Mouse (Mus musculus): ENCODE data around the gene Ddx58. TPM values are rescaled to one million over a fixed set of nuclear protein-coding genes. Genes with fewer than 3 reads are reported as not detected.

Gene Ddx58
- total RNA-seq, 4 experiments from 2014 or later, result 1.5 to 2.0 (median 1.9) TPM

DNA sequence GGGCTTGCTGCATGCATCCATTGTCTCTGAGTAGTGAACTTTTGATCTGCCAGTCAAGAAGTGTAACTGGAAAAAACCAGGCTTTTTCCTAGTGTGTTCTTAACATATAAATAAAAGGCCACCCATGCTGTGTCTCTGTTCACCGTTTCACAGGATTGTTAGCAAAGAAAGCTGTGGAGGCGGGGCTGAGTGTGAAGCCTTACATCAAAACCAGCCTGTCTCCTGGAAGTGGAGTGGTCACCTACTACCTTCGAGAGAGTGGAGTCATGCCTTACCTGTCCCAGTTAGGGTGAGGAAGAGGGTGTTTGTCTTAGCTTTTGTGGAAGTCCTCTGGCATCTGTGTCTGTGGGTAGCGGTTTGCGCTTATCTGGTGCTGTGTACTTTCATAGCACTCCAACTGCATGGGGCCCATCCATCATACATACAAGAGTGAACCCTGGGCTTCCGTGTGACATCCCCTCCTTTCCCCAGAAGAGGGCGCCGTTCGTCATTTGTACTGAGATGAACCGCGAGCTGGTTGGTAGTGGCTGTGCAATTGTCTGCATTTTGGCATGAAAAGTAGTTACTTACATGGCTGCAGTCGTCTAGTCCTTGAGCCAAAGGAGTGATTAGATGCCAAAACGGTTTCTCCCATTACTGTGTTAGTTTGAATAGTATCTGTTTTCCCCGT is 56.8 kb downstream of the Ddx58 start:
- DNase-seq (ENCODE audit: low spot score in 2 of 2), result no peak

DNA sequence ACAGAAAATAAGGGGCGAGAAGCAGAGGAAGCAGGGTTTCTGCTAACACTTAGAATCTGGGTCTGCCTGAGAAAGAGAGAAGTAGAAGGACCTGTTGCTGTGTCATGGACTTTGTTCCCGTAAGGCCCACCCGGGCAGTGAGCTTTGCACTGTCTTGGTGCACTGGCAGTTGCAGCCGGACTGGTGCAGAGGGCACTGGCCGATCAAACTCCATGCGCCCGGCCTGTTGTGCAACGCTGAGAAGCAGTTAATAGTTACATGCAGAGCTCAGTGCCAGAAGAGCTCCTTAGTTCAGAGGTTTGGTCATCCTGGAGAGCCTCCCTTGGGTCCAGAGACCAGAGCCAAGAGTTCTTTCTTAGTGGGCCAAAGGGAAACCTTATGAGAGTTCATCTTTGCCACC is 57.9 kb downstream of the Ddx58 start:
- DNase-seq (ENCODE audit: low spot score in 2 of 2), result no peak

DNA sequence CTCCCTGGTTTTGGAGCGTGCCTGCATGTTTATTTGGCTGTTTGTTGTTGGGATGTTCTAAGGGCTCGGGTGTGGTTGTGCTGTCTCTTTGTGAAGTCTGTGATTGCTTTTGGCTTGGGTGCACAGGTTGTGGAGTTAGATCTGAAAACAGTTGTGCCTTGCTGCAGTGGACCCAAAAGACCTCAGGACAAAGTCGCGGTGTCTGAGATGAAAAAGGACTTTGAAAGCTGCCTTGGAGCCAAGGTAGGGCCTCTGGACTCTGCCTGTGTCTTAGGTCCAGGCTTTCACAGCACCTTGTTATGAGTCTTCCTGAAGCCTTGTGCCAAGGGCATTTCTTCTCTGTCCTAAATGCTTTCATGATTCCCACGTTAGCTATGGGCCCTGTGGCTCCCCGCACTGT is 59.6 kb downstream of the Ddx58 start:
- DNase-seq (ENCODE audit: low spot score in 2 of 2), result no peak

DNA sequence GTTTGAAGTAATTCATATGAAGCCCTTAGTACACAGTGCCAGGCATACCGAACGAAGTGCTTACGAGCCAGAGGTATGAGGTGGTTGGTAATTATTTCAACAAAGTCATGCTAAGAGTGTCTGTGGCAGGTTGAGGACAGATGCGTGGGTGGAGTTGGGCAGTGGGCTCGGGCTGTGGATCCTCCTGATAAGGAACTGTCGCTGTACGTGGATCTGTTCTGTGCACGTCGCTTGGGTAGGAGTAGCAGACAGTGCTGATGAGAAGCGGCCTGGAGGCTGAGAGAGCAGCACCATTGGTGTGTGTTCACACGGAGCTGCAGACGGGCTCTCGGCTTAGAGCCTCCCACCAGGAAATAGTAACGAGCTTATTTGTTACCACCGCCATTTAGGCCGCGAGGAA is 61.0 kb downstream of the Ddx58 start:
- no peak for DNase-seq (ENCODE audit: low spot score in 2 of 2)

DNA sequence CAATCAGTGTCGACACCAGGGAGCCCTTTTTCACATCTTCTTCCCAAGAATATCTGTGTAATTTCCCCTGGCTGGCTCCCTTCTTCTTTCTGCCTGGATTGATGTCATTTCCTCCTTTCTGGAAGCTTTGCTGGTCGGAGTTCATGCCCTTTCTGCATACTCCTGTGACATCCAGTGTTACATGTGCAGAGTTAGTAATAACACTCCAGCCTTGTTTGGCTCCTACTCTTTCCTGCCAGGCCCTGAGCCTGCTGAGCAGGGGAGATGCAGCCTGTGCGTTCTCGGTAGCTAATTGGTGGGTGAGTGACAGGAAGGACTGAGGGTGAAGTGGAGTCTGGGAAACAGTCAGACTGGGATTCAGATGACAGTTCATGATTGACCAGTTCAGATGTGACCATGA is 65.3 kb downstream of the Ddx58 start:
- no peak for DNase-seq (ENCODE audit: low spot score in 2 of 2)

DNA sequence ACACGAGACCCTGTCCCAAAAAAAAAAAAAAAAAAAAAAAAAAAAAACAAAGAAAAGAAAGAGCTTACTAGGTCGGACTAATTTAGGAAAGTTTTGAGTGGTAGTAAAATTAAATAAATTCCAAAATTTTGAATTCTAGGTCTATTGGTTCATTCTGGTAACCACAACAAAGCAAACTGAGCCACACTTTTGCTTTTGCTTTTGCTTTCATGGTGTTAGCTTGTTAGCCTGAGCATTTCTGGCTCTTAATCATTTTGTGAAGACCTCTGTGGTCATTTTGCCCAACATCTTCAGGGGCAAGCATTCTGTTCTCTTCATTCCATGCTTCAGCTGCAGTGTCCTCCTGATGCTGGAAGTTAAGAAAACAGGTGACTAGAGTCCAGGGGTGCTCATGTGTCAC is 67.3 kb downstream of the Ddx58 start:
- no peak for DNase-seq (ENCODE audit: low spot score in 2 of 2)

DNA sequence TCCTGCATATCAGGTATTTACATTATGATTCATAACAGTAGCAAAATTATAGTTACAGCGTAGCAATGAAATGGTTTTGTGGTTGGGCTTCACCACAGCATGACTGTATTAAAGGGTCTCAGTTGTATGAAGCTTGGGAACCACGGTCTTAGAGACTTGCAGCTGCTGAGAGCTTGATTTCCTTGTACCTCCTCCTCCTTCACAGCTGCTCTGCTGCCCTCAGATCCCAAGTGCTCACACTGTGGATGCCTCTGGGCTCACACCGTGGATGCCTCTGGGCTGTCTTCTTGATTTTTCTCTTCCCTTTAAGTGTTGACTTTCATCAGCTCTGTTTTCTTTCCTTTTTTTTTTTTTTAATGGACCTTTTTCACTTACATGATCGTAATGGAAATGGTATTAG is 68.2 kb downstream of the Ddx58 start:
- DNase-seq (ENCODE audit: low spot score in 2 of 2), result no peak

DNA sequence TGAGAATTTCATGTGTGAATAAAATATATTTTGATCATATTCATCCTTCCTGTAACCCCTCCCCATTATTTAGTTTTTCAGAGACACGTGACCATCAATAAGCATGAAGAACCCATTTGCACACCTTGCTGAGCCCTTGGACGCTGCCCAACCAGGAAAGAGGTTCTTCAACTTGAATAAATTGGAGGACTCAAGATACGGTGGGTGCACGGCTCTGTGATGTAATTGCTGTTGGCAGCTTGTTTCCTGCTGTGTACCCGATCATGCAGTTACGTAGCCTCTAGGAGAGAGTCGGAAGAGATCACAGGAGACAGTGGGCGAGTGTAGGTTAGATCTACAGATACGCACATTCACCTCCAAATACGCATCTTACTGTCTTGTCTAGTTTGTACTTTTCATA is 76.0 kb downstream of the Ddx58 start:
- DNase-seq (ENCODE audit: low spot score in 2 of 2), result no peak

DNA sequence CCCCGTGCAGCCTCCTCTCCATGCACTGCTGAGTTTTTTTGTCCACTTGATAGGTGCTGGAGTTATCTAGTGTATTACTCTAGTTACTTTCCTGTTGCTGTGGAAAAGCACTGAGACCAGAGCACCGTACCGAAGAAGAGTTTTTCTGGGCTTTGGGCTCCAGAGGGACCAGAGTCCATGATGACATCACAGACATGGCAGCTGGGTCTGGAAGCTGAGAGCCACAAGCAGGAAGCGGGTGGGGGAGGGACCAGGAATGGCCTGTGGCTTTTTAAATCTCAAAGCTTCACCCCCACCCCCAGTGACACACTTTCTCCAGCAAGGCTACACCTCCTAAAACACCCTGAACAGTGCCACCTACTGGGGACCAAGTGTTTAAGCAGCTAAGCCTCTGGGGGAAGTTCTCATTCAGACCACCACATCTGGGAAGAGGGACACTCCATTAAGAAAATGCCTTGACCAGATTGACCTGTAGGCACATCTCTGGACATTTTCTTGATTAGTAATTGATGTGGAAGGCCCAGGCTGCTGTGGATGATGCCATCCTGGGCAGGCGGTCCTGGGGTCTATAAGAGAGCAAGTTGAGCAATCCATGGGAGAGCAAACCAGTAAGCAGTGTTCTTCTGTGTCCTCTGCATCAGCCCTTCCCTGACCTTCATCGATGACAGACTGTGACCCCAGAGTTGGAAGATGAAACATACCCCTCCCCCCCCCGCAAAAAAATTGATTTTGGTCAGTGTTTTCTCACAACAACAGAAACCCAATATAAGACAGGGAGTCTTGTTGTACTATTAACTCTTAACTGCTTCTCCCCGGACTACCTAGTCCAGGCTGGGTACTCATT is 78.8 kb downstream of the Ddx58 start:
- no peak for DNase-seq (ENCODE audit: low spot score in 2 of 2)

DNA sequence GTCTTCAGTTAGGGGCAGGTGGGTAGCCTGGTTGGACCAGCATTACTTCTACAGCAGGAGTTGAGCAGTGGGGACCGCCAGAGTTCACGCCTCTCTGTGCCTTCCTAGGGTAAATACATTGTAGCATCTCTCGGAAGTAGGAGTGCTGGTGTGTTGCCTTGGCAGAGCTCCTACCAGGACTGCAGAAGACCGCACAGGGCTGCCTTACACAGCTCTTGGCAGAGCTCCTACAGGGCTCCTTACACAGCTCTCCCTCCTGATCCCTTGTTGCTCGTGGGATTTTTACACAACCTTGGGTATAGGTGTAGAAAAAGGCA is 81.4 kb downstream of the Ddx58 start:
- DNase-seq (ENCODE audit: low spot score in 2 of 2), result no peak

DNA sequence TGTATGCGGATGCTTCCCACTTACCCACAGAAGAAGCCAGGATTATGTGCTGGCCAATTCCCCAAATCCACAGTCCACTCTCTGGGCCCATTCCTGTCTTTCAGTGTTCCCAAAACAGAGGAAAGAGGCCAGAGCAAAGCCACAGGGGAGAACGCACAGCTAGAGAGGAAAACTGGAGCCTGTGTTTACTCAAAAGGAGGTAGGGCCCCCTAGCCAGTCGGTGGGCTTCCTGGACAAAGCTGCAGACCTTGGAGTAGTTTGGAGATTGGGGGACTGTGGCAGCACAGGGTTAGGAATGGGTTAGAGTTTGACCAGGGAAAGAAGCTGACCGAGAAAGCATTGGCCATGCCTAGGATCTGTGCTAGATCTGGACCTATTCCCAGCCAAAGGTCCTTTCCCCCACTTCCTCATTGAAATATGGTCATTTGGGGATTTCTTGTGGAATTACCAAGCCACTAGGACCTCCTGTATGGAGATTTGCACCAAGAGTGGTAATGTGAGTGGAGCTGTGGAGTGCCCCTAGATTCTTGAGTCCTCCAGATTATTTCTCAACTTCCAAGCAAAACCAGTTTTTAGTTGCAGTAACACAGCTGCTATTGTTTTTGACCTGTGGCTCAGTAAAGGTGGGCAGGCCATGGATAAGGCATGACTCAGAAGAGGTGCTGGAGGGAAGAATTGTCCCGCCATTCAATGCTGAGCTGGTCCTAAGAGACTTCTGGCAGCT is 82.0 kb downstream of the Ddx58 start:
- no peak for DNase-seq (ENCODE audit: low spot score in 2 of 2)

DNA sequence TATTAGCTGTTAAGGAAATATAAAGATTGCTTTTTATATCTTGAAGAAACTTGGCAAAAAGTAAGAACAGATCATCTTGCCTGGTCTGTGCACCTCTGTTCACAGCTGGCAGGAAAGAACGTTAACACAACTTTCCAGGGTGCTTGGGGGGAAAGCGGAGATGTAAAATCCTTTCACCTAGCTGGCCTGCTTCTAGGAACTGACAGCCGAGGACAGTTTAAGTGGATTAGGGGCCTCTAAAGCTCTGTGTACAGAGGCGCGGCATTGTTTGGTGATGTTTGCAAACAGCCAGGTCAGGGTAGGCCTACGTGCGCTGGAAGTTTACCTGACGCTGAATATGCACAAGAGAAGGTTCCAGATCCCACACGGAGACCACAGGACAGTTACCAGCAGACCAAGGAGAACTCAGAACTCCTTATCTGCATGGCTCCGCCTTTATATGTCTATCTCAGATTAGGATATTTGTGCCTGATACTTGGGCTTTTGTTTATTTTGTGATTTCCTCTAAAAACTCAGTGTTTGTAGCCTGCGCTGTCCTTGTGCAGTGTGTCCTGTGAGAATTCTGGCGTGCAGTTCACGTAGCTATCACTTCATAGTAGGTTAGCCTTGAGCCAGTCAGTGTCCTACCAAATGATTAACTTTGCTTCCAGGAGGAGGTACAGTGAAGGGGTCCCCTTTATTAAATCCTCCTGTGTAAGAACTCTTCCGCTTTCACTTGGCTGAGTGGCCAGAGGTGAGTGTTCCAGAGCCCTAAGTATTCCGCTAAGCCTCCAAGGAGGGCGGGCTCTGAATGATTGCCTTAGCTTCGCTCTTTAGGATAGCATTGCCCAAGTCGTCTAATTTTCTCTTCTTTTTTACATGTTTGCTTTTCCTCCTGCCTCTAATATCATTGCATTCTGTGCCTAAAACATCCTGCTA is 82.8 kb downstream of the Ddx58 start:
- no peak for DNase-seq (ENCODE audit: low spot score in 2 of 2)

DNA sequence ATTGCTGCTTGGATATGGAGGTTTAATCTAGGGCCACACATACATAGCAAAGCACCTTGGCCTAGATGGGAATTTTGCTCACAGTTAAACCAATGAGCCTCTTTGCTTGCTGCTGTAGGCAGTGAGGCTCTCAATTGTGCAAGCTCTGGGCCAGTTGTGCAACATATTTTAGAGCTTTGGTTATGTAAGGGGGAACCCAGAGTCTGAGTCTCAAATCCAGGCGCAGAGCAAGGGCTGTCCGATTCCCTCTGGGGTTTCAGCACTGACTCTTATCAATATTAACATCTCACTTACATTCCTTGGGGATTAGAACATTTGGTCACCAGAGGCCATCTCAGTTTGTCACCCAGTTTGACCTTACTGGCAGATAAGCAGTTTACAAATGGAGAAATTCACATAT is 83.5 kb downstream of the Ddx58 start:
- DNase-seq (ENCODE audit: low spot score in 2 of 2), result no peak

DNA sequence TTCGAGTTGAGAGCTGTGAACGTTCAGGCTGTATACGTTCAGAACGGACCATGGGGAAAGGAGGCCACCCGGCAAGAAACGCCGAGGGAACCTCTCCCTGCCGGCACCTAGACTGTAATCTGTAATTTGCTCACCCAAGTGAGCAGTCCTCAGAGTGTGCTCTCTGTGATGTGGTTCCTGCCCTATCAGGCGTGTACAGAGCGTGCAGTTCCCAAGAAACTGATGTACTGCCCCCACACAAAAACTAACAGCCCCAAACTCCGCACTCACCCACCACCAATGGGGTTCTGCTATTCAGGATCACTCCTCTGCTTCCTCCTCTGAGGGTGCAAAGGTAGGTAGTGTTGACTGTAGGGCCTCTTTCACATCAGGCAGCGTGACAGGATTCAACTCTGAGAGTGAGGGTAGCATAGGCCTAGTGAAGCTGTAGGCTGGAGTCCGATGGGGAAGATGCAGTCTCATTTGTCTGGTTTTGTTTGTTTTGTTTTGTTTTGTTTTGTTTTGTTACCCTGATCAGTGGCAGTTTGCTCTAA is 84.1 kb downstream of the Ddx58 start:
- no peak for DNase-seq (ENCODE audit: low spot score in 2 of 2)

DNA sequence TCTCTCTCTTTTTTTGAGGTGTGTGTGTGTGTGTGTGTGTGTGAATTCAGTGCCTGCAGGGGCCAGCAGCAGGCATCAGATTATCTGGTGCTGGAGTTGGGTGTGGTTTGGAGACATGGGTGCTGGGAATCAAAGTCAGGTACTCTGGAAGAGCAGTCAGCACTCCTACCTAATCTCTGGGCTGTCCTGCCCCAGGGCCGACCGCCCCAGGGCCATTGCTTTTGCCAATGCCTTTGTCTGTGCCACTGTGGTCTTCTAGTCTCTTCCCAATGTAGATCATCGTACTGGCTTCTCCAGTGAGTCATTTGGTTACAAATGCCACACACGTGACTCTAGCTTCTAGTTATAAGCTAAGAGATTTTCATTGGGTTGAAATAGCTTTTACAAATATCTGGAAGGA is 84.9 kb downstream of the Ddx58 start:
- no peak for DNase-seq (ENCODE audit: low spot score in 2 of 2)

Other genes starting within 250 kb of the Ddx58 start
- 10 to 100 TPM; 14.0 to 15.2 (median 14.9) TPM for gene Aco1, start 96.7 kb downstream of the Ddx58 start, total RNA-seq (2022)
- 10 to 100 TPM; 47.2 to 76.3 (median 63.7) TPM for gene Smim27, start 29.8 kb upstream of the Ddx58 start, total RNA-seq (2022)
- 1 to 10 TPM; 6.8 to 9.2 (median 8.1) TPM for gene Topors, start 30.0 kb upstream of the Ddx58 start, total RNA-seq (2022)
- gene Ndufb6, start 39.6 kb upstream of the Ddx58 start, total RNA-seq (2022), result 100 to 1,000 TPM; 266 to 287 (median 272) TPM
- gene Tmem215, start 232.4 kb upstream of the Ddx58 start, total RNA-seq (2022), result not detected